Mouse (Mus musculus) testis, adult 2 months (tissue): Measurements from ENCODE around the gene Vamp8.

Experiments used
- CTCF ChIP-seq: fragments of 200-500 bp; IDR thresholded peaks from 2 replicates; pipeline ENCODE4 v1.5.1; 2012; ENCODE audit warnings: low read depth, mild to moderate bottlenecking, inconsistent platforms, low read length, moderate library complexity; ENCODE audit not compliant: control insufficient read depth, insufficient read depth, insufficient replicate concordance
- POLR2A ChIP-seq: fragments of 200-500 bp; IDR thresholded peaks from 2 replicates; pipeline ENCODE4 v1.6.1; 2012; ENCODE audit warnings: low read depth, mild to moderate bottlenecking, inconsistent platforms, low read length, moderate library complexity; ENCODE audit not compliant: control insufficient read depth

GRCm38 (mm10) chr6:72378510-72379234, 11.8 kb downstream of the Vamp8 start:
- TF ChIP-seq CTCF (no peak), POLR2A (no peak)
